Mouse (Mus musculus) left cerebral cortex, postnatal 25 days (tissue): ENCODE data around the gene Serpine1. TPM values are rescaled to one million over a fixed set of nuclear protein-coding genes. Genes with fewer than 3 reads are reported as not detected.

Experiments used
- DNase-seq, 2 experiments: peaks; one replicate each; pipeline ENCODE4 v3.0.0; 2022; ENCODE audit warnings: low spot score in 2 of 2, mixed read lengths in 1 of 2
- intact Hi-C: fragments of 180-260 bp; cut with DNase I; formaldehyde crosslinking; loops from one replicate; pipeline ENCODE4 v1.15.1; 2025
- total RNA-seq, 2 experiments: library from RNA; stranded (reverse); gene quantifications; 2 replicates each; pipeline ENCODE4 v1.2.3; 2021

Gene Serpine1
- total RNA-seq, 2 experiments from 2014 or later: 0.55 to 0.99 TPM

GRCm38 (mm10) chr5:137102078-137102477 lies 30.0 kb upstream of the Serpine1 start:
- intact Hi-C loops: loop anchor here (2.0 kb wide), 1 partner anchor 69 kb away; no protein-coding TSS in a partner anchor
- DNase-seq: no peak

GRCm38 (mm10) chr5:137100660-137101059 lies 28.6 kb upstream of the Serpine1 start:
- intact Hi-C loops: no loop called here
- no peak for DNase-seq

GRCm38 (mm10) chr5:137098418-137098817 lies 26.4 kb upstream of the Serpine1 start:
- intact Hi-C loops: no loop called here
- no peak for DNase-seq

GRCm38 (mm10) chr5:137096037-137096436 lies 24.0 kb upstream of the Serpine1 start:
- DNase-seq: peak; percentile 67 to 83
- intact Hi-C loops: no loop called here

- DNase-seq: no peak
- intact Hi-C loops: no loop called here
These were observed 23.1 kb upstream of the Serpine1 start for GRCm38 (mm10) chr5:137095135-137095534.

- intact Hi-C loops: no loop called here
- DNase-seq: no peak
These were observed 21.7 kb upstream of the Serpine1 start for GRCm38 (mm10) chr5:137093720-137094119.

- DNase-seq: no peak
- intact Hi-C loops: no loop called here
These were observed 19.5 kb upstream of the Serpine1 start for GRCm38 (mm10) chr5:137091560-137091959.

GRCm38 (mm10) chr5:137090870-137091269 lies 18.8 kb upstream of the Serpine1 start:
- no peak for DNase-seq
- intact Hi-C loops: no loop called here

- DNase-seq: no peak
- intact Hi-C loops: no loop called here
These were observed 15.3 kb upstream of the Serpine1 start for GRCm38 (mm10) chr5:137087410-137087809.

- intact Hi-C loops: no loop called here
- DNase-seq: no peak
These were observed 13.7 kb upstream of the Serpine1 start for GRCm38 (mm10) chr5:137085731-137086130.

GRCm38 (mm10) chr5:137085021-137085420 lies 13.0 kb upstream of the Serpine1 start:
- intact Hi-C loops: no loop called here
- DNase-seq: no peak

GRCm38 (mm10) chr5:137083051-137083450 lies 11.0 kb upstream of the Serpine1 start:
- DNase-seq: no peak
- intact Hi-C loops: no loop called here

- no peak for DNase-seq
- intact Hi-C loops: no loop called here
These were observed 7.8 kb upstream of the Serpine1 start for GRCm38 (mm10) chr5:137079849-137080248.

GRCm38 (mm10) chr5:137078616-137079015 lies 6.5 kb upstream of the Serpine1 start:
- DNase-seq: no peak
- intact Hi-C loops: no loop called here

GRCm38 (mm10) chr5:137078041-137078440 lies 6.0 kb upstream of the Serpine1 start:
- intact Hi-C loops: no loop called here

GRCm38 (mm10) chr5:137077187-137077586 lies 5.1 kb upstream of the Serpine1 start:
- intact Hi-C loops: no loop called here

More at GRCm38 (mm10) chr5:137078041-137078440, 6.0 kb upstream of the Serpine1 start:
- no peak for DNase-seq

GRCm38 (mm10) chr5:137076191-137076930 lies 4.3 kb upstream of the Serpine1 start:
- intact Hi-C loops: no loop called here
- peak in 1 of 2 experiments; percentile 52 for DNase-seq

More at GRCm38 (mm10) chr5:137077187-137077586, 5.1 kb upstream of the Serpine1 start:
- DNase-seq: no peak

GRCm38 (mm10) chr5:137075726-137076125 lies 3.7 kb upstream of the Serpine1 start:
- DNase-seq: no peak
- intact Hi-C loops: no loop called here

- intact Hi-C loops: no loop called here
- no peak for DNase-seq
These were observed 2.2 kb upstream of the Serpine1 start for GRCm38 (mm10) chr5:137074191-137074651.

- intact Hi-C loops: no loop called here
- DNase-seq: no peak
These were observed 1.1 kb upstream of the Serpine1 start for GRCm38 (mm10) chr5:137073141-137073540.

GRCm38 (mm10) chr5:137070881-137071605 lies 1.0 kb downstream of the Serpine1 start:
- intact Hi-C loops: no loop called here
- no peak for DNase-seq
